Mouse (Mus musculus) cerebellum, adult 2 months (tissue): ENCODE results near the gene Gm28845.

ENCODE experiments used
- CTCF ChIP-seq: fragments of 200-500 bp; IDR thresholded peaks from 2 replicates; pipeline ENCODE4 v1.5.1; 2011; ENCODE audit warnings: low read depth, mild to moderate bottlenecking, control low read depth, low read length, moderate library complexity, borderline replicate concordance; ENCODE audit not compliant: insufficient read depth
- POLR2A ChIP-seq: fragments of 200-500 bp; IDR thresholded peaks from 2 replicates; pipeline ENCODE4 v1.6.1; 2011; ENCODE audit warnings: low read length, control low read depth, borderline replicate concordance; ENCODE audit not compliant: insufficient read depth

DNA sequence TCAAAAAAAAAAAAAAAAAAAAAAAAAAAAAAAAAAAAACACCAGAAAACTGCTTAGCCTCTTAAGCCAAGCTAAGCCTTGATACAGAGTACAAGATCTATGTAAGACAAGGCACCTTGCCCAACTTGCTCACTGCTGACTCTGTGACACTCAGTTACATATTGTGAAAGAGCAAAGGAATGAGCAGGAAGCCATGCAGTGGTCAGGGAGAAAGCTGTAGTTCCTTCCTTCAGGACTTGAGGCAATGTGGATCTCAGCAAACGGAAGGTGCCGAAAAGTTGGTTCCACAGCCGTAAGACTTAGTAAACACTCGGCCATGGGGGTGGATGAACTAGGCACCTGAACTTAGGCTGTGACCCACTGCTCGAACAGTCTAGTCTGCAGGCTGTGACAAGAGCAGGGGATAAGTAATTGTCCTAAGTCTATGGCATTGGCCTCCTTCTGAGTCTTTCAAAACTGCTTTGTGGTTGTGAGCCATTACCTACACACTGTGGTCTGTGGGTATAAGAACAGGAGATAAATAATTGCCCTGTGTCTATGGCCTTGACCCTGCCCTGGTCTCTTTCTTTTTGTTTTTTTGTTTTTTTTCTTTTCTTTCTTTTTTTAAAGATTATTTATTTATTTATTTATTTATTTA lies 5.7 kb downstream of the Gm28845 start:
- no peak for TF ChIP-seq CTCF
- TF ChIP-seq POLR2A, result no peak
